Mouse (Mus musculus) Patski (cell line): ENCODE results near the gene 2900011O08Rik. TPM values are rescaled to one million over a fixed set of nuclear protein-coding genes. Genes with fewer than 3 reads are reported as not detected.

Experiments used
- ATAC-seq: fragments of 100-300 bp; one replicate; pipeline ENCODE4 v1.8.0; 2021
- CTCF ChIA-PET: fragments of 350-600 bp; sonication (Branson Sonifier 250); formaldehyde crosslinking; loops from one replicate; lab custom pipeline; 2022; ENCODE audit warnings: inconsistent platforms; lab: Charles Lee
- POLR2A ChIA-PET: fragments of 350-600 bp; sonication (Branson Sonifier 250); formaldehyde crosslinking; loops from one replicate; lab custom pipeline; 2022; ENCODE audit warnings: antibody characterized with exemption, inconsistent platforms; lab: Charles Lee
- DNase-seq: peaks from one replicate; pipeline ENCODE4 v3.0.0-alpha.2; 2011; ENCODE audit warnings: low read depth, low spot score
- H3K27me3 ChIP-seq: fragments of 371-371 bp; one replicate; pipeline ENCODE4 v1.5.1; 2021
- CTCF ChIP-seq: fragments of 100-300 bp; IDR thresholded peaks from one replicate; pipeline ENCODE4 v1.5.1; 2021
- in situ Hi-C: fragments of 300-500 bp; cut with MboI; formaldehyde crosslinking; loops from 3 replicates; pipeline ENCODE4 v1.11.1; 2018; ENCODE audit warnings: low pct_unique_long_range_greater_than_20kb, mixed read lengths
- polyA plus RNA-seq: library from polyadenylated mRNA; unstranded; gene quantifications from one replicate; pipeline ENCODE4 v1.2.3, GENCODE M21; 2021

2900011O08Rik gene
- polyA plus RNA-seq, result 0.04 TPM

- no peak for ATAC-seq
- no peak for DNase-seq
- CTCF ChIA-PET, result interaction anchor here (0.9 kb wide), 1 partner anchor 81 kb away, joined by 3 read pairs; no protein-coding TSS in a partner anchor
- POLR2A ChIA-PET, result interaction anchor here (0.6 kb wide), 1 partner anchor 833 kb away, joined by 3 read pairs; no protein-coding TSS in a partner anchor
- H3K27me3 ChIP-seq, result no peaks in the 10 kb centered on the region
- no peak for TF ChIP-seq CTCF
- in situ Hi-C loops, result no loop called here
Measured at GRCm38 (mm10) chr16:13986574-13987478, at the start of gene 2900011O08Rik, which contains the start of gene Ifitm7. 2900011O08Rik (plus strand) TSS chr16:13986604. Ifitm7 (minus strand) TSS chr16:13986888.

GRCm38 (mm10) chr16:13940139-13940846 is 46.1 kb upstream of the 2900011O08Rik start:
- TF ChIP-seq CTCF, result no peak
- CTCF ChIA-PET, result no interaction called here
- in situ Hi-C loops, result no loop called here
- ATAC-seq (no peak), DNase-seq (no peak)
- no peaks in the 10 kb centered on the region for H3K27me3 ChIP-seq
- POLR2A ChIA-PET, result no interaction called here

DNA sequence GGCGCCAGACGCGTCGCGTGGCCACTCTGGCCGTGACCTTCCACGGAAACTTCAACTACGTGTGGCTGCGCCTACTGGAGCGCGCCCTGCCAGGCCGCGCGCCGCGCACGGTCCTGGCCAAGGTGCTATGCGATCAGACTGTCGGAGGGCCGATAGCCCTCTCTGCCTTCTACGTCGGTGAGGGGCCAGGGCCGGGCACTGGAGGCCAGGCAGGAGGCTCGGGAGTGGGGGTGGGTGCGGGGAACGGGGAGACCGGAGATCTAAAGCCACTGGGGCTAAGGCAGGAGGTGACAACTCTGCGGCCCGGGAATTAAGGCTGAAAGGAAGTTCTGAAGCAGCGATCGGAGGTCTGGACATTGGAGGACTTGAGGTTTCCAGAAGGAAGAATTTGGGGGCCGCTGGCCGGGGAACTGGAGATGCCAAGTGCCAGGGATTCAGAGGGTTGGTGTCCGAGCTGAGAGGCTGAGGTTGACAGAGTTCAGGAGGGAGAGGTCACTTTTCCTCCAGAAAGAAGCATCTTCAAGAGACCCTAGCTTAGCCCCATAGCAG is 45.5 kb upstream of the 2900011O08Rik start:
- no peak for ATAC-seq
- POLR2A ChIA-PET, result no interaction called here
- no peak for TF ChIP-seq CTCF
- in situ Hi-C loops, result no loop called here
- CTCF ChIA-PET, result interaction anchor here (2.0 kb wide), 1 partner anchor 8 kb away, joined by 5 read pairs; no protein-coding TSS in a partner anchor
- H3K27me3 ChIP-seq, result no peaks in the 10 kb centered on the region
- DNase-seq, result no peak

DNA sequence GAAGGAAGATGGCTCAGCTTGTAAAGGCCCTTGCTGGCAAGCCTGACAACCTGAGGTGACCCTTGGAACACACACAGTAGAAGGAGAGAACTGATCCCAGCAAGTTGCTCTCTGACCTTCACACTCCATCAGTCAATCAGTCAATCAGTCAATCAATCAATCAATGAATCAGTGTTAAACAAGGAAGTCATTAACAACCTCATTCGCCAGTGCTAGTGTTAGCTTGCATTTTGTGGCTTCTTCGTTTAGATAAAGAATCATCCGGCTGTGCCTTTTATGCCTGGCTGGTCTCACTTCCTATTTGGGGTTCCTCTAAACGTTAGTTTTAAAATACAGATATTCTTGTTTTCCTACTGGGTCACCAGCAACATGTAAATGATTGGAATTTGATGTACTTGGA is 42.2 kb upstream of the 2900011O08Rik start:
- DNase-seq, result no peak
- CTCF ChIA-PET, result no interaction called here
- no peak for ATAC-seq
- no peak for TF ChIP-seq CTCF
- in situ Hi-C loops, result no loop called here
- POLR2A ChIA-PET, result no interaction called here
- H3K27me3 ChIP-seq, result no peaks in the 10 kb centered on the region

DNA sequence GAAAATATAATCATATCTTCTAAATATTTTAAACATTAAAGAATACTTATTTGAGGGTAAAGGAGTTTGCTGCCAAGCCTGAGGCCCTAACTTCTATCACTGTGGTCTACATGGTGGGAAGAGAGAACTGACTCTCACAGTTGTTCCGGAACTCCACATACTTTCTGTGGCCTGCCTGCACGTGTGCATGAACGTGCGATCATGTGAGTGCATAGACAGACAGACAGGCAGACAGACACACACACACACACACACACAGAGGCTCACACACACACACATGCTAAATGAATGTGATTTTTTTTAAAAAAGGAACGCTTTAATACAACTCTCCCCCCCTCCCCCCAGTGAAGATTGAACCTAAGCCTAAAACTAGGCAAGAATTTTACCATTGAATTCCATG is 41.7 kb upstream of the 2900011O08Rik start:
- ChIA-PET CTCF (no interaction called here), POLR2A (interaction anchor here (0.6 to 0.7 kb wide), 2 partner anchors 149 to 186 kb away, joined by 7 to 8 read pairs; no protein-coding TSS in a partner anchor)
- in situ Hi-C loops, result no loop called here
- ATAC-seq (no peak), DNase-seq (no peak)
- no peaks in the 10 kb centered on the region for H3K27me3 ChIP-seq
- TF ChIP-seq CTCF, result no peak

- in situ Hi-C loops, result no loop called here
- ChIA-PET POLR2A (interaction anchor here (0.6 to 0.7 kb wide), 2 partner anchors 148 to 186 kb away, joined by 7 to 8 read pairs; no protein-coding TSS in a partner anchor), CTCF (no interaction called here)
- ATAC-seq (no peak), DNase-seq (no peak)
- no peak for TF ChIP-seq CTCF
- H3K27me3 ChIP-seq, result no peaks in the 10 kb centered on the region
Measured at GRCm38 (mm10) chr16:13945153-13945552, 41.3 kb upstream of the 2900011O08Rik start.

DNA sequence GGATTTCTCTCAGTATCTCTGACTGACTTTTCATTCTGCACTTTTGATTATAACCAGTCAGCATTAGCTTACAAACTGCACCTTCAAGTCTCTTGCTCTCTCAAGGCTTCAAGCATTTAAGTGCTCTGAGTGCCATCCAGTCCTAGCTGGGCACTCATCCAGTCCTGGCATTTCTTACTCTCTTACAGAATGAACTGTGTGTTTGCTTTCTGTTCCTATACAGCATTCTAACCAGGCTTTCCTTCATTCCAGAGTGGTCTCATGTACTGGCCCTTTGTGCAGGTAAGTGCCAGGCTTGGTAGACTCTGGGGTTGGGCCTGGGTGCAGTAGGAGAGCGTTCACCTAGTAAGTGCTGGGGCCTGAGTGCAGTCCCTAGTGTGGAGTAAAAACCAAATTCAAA is 40.1 kb upstream of the 2900011O08Rik start:
- DNase-seq (no peak), ATAC-seq (no peak)
- in situ Hi-C loops, result no loop called here
- ChIA-PET CTCF (no interaction called here), POLR2A (no interaction called here)
- TF ChIP-seq CTCF, result no peak
- no peaks in the 10 kb centered on the region for H3K27me3 ChIP-seq

GRCm38 (mm10) chr16:13951245-13951644 is 35.2 kb upstream of the 2900011O08Rik start:
- no peak for TF ChIP-seq CTCF
- DNase-seq (no peak), ATAC-seq (no peak)
- CTCF ChIA-PET, result no interaction called here
- POLR2A ChIA-PET, result no interaction called here
- in situ Hi-C loops, result no loop called here
- no peaks in the 10 kb centered on the region for H3K27me3 ChIP-seq

DNA sequence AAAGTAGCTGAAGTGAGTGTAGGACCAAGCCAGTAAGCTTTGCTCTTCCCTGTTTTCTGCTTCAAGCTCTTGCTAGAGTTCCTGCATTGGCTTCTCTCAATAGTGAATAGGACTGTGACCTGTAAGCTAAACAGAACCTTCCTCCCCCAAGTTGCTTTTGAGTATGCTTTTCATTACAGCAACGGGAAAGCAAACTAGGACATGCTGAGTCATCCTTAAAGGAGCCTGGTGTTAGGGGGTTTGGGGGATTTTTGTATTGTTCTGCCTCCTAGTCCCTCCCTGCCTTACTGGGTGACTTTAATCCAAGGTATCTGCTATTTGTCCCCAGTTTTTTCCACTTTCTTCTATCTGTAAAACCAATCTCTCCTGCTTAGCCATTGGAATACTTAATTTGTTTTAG is 24.4 kb upstream of the 2900011O08Rik start:
- ChIA-PET CTCF (no interaction called here), POLR2A (interaction anchor here (0.6 kb wide), 1 partner anchor 685 kb away, joined by 4 read pairs; no protein-coding TSS in a partner anchor)
- H3K27me3 ChIP-seq, result no peaks in the 10 kb centered on the region
- DNase-seq (no peak), ATAC-seq (no peak)
- in situ Hi-C loops, result no loop called here
- no peak for TF ChIP-seq CTCF

DNA sequence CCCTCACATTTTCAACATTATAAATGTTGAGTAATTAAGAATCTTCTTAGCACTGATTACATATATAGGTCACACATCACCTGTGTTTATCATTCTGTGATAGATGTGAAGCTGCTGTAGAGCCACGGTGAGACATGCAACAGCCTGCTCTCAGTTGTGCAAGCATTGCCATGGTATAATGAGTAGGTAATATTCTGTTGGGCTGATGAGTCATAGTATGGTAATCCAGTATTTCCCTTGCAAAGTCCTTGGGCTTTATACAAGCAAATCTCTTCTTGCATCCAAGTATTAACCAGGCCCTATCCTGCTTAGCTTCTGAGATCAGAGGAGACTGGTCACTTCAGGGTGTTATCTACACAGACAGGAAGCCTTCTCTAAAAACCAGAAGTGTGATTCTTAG is 17.3 kb upstream of the 2900011O08Rik start:
- no peaks in the 10 kb centered on the region for H3K27me3 ChIP-seq
- POLR2A ChIA-PET, result no interaction called here
- peak; percentile 87 for ATAC-seq
- CTCF ChIA-PET, result no interaction called here
- TF ChIP-seq CTCF, result no peak
- in situ Hi-C loops, result no loop called here
- no peak for DNase-seq
